Mouse (Mus musculus): ENCODE data around the gene Dgkz. TPM values are rescaled to one million over a fixed set of nuclear protein-coding genes. Genes with fewer than 3 reads are reported as not detected.
A peak's percentile ranks its signal among the peaks of the same experiment; 100 is the strongest.

The Dgkz gene
- total RNA-seq, 2 experiments from 2014 or later, result 76.3 to 111 TPM

- ATAC-seq (replicated peaks; ENCODE audit: poor library complexity), result peak; percentile 75
These were observed 31.3 kb downstream of the Dgkz start for GRCm38 (mm10) chr2:91944170-91944950.

DNA sequence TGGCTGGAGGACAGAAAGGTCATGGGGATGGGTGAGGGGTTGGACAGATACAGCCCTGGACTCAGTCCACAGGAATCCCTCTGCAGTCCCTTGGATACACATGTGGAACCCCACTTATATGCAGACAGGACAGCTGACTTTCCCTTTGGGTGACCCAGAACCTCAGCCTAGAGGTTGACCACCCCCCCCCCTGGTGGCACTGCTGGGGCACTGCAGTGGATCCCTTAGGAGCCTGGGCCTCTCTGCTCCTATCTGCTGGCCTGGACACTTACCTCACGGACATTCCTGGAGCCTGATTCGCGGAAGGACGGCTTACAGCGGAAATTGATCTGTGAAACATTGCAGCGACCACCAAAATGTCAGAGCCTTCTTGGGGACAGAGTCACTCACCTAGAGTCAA, 33.3 kb downstream of the Dgkz start:
- peak; percentile 38; the same call in 1 of the 2 replicates for ATAC-seq (replicated peaks; ENCODE audit: poor library complexity)

DNA sequence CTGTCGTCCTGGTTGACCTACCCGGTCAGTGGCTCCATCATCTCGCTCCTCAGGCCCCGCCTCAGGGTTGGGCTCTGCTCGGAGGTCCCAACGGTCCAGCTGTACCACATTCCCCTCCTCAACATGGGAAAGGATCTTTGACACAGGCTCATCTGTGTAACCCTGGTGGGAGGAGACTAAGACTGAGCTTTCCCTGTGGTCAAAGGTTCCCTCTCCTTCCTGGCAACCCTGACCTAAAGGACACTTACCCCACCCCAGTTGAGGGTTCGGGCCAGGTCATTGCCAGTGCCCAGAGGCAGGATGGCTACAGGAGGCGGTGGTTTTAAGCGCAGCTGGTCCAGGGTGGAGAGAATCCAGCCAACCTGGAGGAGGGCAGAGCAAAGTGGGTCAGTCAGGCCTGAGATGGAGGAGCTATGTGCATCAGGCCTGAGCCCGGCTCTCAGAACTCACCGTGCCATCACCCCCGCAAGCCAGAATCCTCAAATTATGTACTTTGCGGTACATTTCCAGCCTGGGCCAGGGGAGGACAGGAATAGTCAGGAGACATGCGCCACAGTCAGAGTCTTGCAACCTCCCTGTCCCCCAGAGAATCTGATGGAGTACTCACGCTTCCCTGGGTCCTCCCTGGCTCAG, 36.2 kb downstream of the Dgkz start:
- no peak for ATAC-seq (replicated peaks; ENCODE audit: poor library complexity)

- no peak for ATAC-seq (replicated peaks; ENCODE audit: poor library complexity)
These were observed 39.5 kb downstream of the Dgkz start for GRCm38 (mm10) chr2:91936154-91936553.

DNA sequence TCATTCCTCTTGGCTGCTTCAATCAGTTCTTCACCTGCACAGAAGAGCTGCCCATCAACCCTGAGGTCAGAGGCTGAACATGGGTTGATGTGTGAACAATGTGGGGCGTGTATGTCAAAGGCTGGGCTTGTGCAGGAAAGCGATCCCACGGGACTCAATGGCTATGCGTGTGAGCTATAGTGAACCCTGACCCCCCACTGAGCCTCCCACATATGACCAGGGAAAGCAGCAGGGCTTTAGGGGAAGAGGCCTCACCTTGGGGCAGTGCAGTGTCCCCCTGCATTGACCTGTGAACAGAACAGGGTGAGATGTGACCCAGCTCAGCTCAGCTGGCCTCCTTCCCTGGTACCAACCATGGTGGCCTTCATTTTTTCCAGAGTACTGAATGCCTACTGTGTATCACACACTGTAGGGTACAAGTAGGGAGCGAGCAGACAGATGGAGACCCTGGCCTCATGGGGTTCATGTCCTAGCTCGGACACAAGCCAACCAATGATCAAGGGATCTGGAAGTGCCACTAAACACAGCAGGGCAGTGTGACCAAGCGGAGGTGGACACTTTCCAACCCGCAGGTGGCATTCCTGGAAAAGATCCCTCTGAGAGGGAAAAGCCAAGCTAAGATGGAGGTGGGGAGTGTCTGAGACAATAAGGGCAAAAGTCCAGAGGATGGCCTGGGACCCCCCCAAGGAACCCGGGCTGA, 40.7 kb downstream of the Dgkz start:
- ATAC-seq (replicated peaks; ENCODE audit: poor library complexity), result no peak

GRCm38 (mm10) chr2:91934016-91934415, 41.6 kb downstream of the Dgkz start:
- peak; percentile 22; the same call in 1 of the 2 replicates for ATAC-seq (replicated peaks; ENCODE audit: poor library complexity)

DNA sequence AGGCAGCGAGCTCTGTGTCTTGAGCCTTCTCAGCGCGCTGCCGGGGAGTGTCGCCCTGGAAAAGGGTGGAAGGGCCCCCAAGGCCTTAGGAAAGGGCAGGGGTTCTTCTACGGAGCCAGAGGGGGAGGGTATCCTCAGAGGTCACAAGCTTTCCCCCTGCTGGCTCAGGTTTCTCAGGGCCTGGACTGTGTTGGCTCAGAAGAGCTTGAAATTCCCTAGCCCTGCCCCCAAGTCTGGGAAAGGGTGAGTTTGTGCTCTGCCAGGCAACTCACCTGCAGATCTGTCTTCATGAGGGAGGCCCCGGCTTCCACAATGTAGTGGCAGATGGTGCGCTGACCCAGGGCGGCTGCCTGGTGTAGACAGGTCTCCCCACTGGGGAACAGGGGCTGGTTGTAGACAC, 42.2 kb downstream of the Dgkz start:
- ATAC-seq (replicated peaks; ENCODE audit: poor library complexity), result no peak

DNA sequence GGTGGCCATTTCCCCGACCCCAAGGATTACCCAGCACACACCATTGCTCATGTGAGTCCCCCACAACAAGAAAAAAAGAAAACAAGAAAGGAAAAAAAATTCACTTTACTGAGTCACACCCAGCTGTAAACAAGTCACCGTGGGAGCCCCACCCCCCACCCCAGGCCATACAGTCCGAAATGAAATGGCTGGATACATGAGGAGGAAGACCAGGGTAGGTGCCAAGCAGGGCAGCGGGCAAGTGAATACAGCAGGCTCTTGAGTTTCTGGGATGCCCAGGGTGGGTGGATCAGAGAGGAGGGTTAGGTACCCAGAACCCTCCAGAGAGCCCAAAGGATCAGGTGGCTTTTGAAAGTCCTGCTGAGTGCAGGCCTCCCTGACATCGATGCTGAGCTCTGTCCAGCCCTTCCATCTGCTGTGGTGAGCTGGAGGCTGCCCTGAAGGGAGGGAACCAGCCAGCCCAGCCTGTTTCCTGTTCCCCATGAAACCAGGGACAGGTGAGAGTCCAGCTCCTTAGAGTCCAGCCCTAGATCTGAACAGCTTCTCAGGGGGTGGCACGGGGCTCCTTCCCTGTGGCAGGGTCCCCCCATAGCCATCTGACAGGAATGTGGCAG, 42.8 kb downstream of the Dgkz start:
- ATAC-seq (replicated peaks; ENCODE audit: poor library complexity), result no peak

GRCm38 (mm10) chr2:91932160-91932711, 43.4 kb downstream of the Dgkz start, which contains the start of gene Mdk:
TSS of gene Mdk (minus strand) at chr2:91932297.
- ATAC-seq (replicated peaks; ENCODE audit: poor library complexity), result no peak

DNA sequence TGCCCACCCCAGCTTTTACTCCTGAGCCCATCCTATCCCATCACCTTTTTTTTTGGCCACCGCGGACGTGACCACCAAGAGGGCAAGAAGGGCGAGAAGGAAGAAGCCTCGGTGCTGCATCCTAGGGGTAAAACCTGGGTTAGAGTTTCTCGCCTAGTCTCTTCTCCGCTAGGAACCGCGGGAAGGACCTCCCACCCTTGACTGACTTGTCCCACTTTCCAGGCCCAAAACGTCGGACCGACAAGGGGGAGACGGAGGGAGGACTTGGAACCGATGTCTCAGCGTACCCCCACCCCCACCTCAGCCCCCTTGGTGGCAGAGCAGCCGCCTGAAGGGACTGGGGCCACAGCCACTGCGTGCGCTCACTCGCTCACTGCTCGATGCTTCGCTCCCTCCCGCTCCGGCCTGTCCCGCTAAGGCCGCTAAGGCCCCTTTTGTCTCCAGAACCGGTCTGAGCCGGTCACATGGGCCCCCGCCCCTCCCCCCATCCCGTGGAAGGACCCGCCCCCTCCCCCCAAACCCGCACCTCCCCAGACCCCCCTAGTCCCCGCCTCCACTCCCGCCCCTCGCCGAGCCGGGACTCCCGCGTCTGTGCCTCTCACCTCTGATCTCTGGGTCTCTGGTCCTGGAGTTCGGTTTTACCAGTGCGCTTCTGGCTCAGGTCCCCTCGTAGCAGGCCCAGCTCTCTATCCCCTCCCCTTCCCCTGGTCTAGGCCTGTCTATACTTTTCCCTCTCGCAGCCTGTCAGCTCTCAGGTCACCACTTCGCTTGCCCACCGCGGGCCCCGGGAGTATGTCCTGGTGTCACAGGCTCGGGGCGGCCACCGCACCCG, 44.1 kb downstream of the Dgkz start:
- no peak for ATAC-seq (replicated peaks; ENCODE audit: poor library complexity)

DNA sequence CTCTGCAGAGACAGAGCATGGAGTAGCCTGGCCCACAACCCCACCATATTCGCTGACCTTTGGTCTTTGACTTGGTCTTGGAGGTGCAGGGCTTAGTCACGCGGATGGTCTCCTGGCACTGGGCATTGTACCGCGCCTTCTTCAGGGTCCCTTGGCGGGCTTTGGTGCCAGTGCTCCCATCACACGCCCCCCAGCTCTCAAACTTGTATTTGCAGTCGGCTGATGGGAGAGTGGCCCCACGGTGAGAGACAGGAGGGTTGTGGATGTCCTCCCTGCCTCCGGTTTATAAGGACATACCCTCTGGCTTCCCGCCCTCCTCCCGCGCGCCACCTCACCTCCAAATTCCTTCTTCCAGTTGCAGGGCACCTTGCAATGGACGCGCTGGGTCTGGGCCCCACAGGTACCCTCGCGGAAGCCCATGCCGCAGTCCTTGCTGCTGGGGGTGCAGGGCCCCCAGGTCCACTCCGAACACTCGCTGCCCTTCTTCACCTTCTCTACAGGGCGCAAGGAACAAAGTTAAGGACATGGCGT, 44.8 kb downstream of the Dgkz start:
- no peak for ATAC-seq (replicated peaks; ENCODE audit: poor library complexity)

GRCm38 (mm10) chr2:91929936-91930335, 45.7 kb downstream of the Dgkz start:
- peak; percentile 24; the same call in 1 of the 2 replicates for ATAC-seq (replicated peaks; ENCODE audit: poor library complexity)

DNA sequence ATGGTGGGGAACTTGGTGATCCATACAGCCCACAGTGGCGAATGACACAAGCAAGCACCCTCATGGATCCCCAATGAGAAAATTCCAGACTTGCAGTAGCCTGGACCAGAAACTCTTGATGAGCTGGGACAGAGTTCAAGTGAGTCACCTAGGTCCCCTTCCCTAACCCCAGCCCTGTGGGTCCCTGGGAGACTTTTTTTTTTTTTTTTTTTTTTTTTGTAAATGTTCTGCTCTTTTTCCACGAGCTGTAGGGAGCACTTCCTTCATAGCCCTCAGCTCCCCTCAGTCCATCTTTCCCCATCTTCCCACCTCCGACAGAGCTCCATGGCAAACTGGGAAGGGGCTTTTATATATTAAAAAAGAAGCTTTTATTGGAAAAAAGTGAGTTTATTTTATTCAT, 46.2 kb downstream of the Dgkz start:
- no peak for ATAC-seq (replicated peaks; ENCODE audit: poor library complexity)

DNA sequence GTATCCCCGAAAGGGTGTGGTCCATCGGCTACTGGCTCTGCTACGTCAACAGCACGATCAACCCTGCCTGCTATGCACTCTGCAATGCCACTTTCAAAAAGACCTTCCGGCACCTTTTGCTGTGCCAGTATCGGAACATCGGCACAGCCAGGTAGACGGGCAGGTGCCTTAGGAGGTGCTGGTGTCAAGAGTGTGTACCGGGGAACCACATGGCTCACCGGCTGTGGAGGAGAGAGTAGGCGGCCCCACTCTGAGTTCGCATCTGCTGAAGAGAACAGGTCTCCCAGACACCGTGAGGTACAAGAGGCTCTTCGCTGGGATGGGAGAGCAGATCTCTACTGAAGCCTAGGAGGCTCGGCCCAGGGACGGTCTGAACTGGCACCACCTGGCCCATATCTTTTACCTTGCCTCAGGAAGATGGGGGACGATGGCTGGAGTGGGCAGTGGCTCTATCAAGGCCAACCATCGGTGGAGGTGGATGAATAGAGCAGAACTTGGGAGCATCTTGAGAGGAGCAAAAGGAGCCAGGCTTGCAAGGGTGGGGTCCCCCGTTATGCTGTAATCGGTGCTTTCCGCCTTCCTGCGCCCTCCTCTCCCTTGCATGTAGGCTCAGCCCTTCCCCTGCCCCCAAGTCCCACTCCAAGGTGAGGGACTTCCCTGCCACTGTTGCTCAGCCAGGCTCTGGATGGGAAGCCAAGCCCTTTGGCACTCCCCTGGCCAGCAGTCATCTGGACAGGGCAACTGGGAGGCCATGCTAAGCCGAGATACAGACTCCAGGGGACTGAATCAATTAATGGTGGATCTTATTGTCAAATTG, 46.9 kb downstream of the Dgkz start:
- no peak for ATAC-seq (replicated peaks; ENCODE audit: poor library complexity)

- ATAC-seq (replicated peaks; ENCODE audit: poor library complexity), result peak; percentile 49
These were observed 47.7 kb downstream of the Dgkz start for GRCm38 (mm10) chr2:91927826-91928533.

DNA sequence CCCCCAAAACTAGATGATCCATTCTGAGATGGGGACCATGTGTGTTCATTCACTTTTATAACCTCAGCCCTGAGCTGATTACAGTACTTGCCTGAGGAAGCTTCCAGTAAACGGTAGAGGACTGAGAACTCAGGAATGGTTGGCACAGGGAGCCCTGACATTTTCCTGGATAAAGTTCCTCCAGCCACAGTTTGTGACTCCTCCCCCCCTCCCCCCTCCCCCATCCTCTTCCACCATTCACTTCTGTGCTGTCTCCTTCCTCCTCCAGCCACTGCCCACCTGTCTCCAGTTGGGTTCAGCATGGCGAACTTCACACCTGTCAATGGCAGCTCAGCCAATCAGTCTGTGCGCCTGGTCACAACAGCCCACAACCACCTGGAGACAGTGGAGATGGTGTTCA, 48.7 kb downstream of the Dgkz start, which contains the start of gene Chrm4:
TSS of gene Chrm4 (plus strand) at position 301 of the 400 bp plus-strand sequence.
- ATAC-seq (replicated peaks; ENCODE audit: poor library complexity), result no peak

DNA sequence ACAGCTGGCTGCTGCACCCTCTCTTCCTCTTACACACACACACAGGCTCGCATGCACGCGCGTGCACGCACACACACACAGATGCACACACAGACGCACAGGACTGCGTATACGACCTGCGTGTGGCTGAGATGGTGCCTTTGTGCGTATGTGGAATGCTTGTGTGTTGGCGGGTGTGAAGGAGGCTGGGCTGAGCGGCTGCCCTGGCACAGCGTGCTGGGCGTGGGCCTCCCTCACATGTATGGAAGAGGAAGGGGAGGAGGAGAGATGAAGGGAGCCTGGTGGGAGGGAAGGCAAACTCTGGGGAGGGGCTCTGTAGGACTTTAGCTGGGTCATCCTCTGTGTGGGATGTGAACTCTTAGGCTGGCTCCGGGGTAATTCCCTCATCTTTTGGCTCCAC, 50.2 kb downstream of the Dgkz start:
- no peak for ATAC-seq (replicated peaks; ENCODE audit: poor library complexity)

DNA sequence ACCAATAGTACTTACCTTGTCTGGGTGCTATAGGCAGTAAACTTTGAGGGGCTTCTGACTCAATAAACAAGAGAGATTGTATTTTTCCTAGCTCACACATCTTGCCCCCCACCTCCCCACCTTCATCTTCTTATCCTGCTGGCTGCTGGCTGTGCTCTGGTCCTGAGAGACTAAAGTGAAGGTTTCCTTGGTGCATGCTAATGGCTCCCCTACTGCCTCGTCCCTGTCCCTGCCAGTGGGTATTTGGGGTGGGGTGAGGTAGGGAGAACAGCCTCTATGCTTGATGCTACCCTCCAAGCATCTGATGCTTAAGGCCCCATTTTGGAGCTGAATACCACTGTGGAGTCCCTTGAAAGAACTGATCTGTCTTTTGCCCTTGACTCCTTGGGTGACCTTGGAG, 50.9 kb downstream of the Dgkz start:
- ATAC-seq (replicated peaks; ENCODE audit: poor library complexity), result no peak
